Mouse (Mus musculus): ENCODE measurements around the gene Plin1.

DNA sequence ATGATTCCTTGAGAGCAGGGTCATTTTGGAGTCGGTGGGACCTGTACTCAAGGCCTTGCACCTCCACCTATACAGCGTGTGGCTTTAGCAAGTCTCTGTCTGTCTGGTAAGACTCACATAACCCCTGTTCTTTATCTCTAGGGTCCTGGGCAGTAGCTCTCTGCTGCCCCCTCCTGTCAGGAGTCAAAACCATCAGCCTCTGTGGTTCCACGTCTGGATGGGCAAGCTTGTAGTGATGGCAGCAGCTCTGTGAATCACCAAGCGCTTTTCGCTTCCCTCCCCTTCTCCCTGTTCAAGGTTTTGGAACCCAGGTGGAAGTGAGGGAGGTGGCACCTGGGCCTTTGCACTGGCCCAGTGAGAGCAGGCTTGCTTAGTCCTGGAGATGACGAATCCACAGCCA is 4.5 kb downstream of the Plin1 start:
- TF ChIP-seq CTCF (IDR thresholded peaks at IDR 0.05; ENCODE audit: low read depth, low read length) (peak; percentile 86), POLR2A (IDR thresholded peaks at IDR 0.05; ENCODE audit: extremely low read depth, insufficient read depth, low read length) (no peak)

Measured in liver, adult 2 months (tissue).